Mouse (Mus musculus): ENCODE measurements at regions not wholly inside any gene's neighbourhood (a gene's known extent, or its start where the extent isn't known, plus 50 kb on each side); places are given as distances from the start of the nearest gene placed in this dataset.
A peak's percentile ranks its signal among the peaks of the same experiment; 100 is the strongest.

DNA sequence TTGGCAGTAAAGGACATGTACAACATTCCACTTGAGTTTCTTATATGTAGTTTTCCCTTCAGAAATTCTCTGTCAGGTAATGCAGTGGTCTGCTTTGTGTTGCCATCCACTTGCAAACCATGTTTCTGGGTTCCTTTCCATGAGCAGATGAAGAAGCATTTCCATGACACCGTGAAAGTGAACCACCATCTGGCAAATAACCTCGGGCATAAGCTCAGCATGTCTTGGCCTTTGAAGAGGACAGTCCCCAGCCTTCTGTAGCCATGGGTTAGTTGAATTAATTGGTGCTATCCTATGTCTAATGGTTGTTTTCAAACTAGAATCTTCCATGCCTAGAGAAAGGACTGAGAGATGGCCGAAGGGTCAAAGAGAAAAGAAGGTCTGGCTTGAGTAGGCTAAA lies 414.3 kb upstream of the Id4 start:
- no peak for DNase-seq (ENCODE audit: extremely low spot score in 1 of 2, low spot score in 1 of 2)

DNA sequence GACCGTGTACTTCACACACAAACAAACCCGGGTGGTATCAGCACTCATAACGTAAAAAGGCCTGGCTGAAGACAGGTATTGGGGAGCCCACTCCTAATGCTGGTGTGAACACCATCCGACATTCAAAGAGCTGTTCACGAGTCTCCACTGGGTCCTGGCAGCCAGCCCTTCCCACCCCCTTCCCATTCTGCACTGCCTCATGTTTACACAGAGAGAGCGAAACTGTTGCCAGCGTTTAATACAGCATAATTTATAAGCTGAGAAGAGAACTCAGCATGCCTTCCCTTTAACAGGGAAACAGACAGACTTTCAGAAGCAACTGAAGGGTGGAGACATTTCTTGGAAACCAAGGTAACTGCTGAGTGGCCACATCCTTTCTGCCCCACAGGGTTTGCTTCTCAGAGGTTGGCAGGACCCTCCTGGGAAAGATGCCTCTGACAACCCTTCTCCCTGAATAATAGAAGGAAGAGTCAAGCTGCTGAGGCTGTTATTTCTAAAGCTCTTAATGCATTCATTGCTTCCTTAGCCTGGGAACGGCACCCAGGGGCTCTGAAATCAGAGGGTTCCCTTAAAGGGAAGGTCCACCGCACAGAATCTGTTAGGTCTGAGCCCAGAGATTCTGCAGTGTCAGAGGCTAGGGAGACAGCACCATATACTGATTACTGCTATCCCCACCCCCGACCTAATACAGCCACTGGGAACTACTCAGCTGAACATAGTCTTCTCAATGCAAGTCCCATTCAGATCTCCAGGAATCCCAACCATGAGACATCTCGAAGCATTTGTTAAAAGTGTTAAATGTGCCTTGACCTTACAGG lies 412.4 kb upstream of the Id4 start:
- peak in 1 of 2 experiments; percentile 57 for DNase-seq (ENCODE audit: extremely low spot score in 1 of 2, low spot score in 1 of 2)

DNA sequence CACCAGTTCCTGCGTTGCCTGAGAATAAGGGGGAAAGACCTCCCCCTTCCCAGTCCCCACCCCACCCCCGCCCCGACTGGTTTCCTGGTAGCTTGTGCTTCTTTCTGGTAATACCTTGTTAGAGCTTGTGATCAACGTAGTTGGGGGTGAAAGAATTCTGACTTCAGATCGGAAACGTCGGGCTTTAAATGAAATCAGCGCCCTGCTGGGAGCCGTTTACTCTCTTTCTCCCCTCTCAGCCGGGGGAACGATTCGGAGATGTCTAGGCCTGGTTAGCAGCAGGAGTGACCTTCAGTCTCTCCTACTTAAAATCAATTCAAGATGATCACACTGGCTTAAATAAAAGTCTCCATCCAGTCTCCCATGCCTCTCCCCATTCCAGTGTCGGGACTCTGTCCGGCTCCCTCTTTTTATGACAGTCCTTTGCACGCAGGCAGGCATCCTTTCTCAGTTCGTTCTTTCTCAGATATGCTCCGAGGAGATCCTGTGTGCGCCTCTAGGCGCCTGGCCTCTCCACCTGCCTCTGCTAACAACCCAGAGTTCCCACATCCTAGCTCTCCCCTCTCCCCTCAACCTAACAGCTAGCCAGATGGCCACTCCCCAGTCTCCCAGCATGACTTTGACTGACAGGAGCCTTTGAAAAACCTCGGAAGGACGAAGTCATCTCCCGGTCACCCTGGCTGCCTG lies 405.5 kb upstream of the Id4 start:
- DNase-seq (ENCODE audit: extremely low spot score in 1 of 2, low spot score in 1 of 2), result no peak

DNA sequence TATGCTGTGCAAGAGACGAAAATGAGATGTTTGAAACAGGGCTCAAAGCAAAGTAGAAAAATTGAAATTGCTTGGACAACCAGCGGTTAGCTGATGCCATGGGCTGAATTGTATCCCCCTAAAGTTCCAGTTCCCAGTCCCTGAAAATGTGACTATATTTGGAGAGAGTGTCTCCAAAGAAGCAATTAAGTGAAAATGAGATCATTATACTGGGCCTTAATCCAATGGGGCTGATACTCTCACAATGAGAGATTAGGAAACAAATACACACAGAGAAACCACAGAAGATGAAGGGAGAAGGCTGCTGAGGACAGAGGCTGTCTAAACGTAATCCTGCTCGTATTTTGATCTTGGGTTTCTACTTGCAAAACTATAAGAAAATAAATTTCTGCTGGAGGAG lies 402.1 kb upstream of the Id4 start:
- DNase-seq (ENCODE audit: extremely low spot score in 1 of 2, low spot score in 1 of 2), result no peak

DNA sequence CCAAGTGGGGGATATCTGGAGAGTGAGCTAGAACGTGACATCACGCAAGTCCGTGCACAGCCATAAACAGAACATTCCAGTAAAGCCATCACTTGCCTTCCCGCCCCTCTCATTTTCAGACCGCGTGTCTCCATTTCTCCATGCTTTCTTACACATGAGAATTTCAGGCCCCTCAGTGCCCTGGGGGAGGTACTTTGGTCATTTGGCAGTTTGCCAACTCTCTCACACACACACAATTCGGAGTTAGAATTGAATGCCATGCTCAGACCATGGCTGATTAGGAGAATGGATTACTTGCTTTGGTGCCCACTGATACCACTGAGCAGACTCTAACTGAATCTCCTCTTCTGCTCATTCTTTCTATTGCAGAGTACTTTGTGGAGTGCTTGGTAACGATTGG lies 400.7 kb upstream of the Id4 start:
- no peak for DNase-seq (ENCODE audit: extremely low spot score in 1 of 2, low spot score in 1 of 2)

DNA sequence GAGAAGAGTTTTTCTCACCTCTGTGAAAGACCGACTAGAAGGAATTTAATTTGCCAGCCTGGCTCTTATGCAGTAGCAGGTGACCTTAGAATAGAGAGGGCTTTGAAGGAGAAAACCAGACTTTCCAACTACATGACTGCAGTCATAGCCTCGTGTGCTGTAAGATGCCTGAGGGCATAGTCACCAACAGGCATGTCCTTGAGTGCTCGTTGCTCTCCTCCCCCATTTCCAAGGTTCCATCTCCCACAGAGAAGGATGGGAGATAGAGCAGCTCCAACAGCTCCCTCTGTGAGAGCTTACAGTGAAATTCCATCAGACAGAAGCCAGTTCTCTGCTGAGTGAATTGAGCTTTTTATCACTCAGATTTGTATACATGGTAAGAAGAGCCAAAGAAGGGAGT lies 398.1 kb upstream of the Id4 start:
- DNase-seq (ENCODE audit: extremely low spot score in 1 of 2, low spot score in 1 of 2), result no peak

DNA sequence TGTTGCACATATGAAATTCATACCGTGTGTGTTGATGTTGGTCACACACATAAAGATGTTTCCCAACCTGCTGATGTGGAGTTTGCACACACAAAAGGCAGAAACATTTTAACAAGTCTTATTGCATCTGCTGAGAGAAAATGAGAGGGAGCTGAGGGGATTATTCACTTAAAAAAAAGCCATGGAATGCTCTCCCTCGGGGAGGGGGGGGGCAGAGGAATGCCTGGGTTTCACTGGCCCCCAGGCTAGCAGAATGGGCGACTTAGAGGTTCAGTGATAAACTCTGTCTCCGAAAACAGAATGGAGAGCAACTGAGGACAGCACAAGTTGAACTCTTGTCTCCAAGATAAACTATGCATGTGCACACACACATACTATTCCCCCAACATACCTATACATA lies 392.4 kb upstream of the Id4 start:
- DNase-seq (ENCODE audit: extremely low spot score in 1 of 2, low spot score in 1 of 2), result no peak

DNA sequence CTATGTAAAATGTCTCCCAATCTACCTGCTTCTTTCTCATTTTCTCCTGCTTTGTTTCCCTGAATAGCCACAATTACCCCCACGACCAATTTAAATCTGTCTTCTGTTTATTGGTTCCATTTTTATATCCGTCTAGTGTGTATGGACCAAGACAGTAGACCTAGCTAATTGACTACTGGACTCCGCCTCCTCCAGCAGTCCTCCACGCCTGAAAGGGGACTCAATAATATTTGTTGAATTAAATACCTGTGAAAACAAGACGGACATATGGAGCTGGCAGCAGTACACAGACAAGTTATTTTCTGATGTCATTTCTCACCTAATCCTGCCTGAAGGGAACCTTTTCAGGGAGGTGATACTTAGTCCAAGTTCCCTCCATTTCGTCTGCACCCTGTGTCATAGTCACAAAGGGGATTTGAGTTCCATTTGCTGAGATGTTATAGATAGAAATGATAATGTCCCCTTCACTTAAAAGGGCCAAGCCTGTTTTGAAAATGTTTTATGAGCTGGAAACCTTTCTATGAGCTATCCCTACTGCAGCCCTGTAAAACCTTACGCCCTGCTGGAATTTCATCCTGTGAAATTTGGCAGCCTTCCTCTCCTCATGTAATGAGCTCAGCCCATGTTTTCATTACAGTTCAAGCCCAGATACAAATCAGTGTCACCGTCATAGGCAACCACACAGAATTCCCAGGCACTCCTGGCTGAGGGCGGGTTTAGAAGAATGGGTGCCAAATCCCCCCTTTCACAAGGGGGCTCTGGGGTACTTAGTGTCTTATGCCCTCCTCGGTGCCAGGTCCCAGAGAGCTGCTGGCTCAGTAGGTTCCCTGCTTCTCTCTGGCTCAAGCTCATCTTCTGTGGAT lies 391.1 kb upstream of the Id4 start:
- no peak for DNase-seq (ENCODE audit: extremely low spot score in 1 of 2, low spot score in 1 of 2)

DNA sequence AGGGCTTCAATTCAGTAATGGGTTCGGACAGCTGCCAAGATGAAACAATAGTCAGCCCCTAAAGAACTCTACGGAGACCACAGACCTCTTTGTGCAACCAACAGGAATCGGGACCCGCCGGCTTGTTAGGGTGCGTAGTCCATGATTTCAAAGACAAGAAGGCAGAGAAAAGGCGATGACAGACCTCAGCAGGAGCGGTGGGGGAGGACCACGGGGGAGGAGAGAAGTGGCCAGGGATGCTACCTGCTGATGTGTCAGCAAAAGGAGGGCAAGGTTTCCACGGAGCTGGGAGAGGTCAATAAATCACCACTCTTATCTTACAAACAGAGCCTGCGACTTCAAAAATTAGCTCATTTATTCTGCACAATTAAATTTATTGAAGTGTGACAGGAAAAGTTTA lies 388.4 kb upstream of the Id4 start:
- DNase-seq (ENCODE audit: extremely low spot score in 1 of 2, low spot score in 1 of 2), result no peak

DNA sequence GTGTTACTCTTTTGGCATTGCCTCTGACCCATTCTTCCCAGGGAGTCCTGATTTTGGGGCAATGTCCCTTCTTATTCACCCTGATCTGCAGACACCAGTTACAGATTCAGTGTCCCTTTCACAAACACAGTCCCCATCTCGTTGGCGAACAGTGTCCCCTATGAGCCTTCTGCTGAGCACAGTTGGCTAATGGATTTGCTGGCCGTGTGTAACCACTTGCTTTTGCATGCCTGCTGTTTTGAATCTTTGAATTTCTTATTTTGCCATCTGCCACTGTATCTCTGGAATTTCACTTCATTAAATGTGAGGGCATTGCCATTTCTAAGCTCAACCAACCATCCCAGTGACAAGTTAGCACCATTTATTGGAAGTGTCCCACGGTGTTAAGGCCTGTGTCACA lies 368.5 kb upstream of the Id4 start:
- no peak for DNase-seq (ENCODE audit: extremely low spot score in 1 of 2, low spot score in 1 of 2)

DNA sequence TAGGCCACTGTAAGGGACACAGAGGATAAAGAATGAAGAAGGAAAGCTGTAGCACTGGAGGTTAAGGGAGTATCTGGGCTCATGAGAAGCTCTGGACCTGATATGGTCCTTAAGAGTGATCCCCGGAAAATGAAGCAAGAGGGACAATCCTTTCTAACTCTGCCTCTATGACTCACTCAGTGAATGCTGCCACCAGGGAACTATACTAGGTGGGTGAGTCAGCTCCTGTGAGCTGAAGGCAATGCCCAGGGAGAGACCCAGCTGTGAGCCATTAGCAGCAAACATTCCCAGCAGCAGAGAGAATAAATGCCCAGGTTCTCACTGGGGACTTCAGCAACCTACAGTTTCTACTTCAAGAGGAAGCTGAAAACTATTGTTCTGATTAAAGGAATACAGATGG lies 366.7 kb upstream of the Id4 start:
- no peak for DNase-seq (ENCODE audit: extremely low spot score in 1 of 2, low spot score in 1 of 2)

DNA sequence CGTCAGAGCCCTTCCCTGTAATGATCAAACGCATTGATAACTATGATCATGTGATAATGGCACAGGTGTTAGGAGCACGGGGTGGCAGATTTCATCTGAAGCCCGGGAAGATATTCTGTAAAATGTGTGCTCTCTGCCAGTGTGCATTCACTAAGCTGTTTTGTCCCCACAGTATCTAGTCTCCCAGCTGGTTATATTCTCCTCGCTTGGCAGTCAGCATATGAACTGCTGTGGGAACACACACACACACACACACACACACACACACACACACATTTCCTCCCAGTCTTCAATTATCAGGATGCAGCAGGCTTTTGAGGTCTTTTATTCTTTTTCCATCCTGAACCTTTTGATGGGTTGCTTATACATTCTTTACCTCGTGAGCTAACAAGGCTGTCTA lies 365.8 kb upstream of the Id4 start:
- peak in 1 of 2 experiments; percentile 8 for DNase-seq (ENCODE audit: extremely low spot score in 1 of 2, low spot score in 1 of 2)

DNA sequence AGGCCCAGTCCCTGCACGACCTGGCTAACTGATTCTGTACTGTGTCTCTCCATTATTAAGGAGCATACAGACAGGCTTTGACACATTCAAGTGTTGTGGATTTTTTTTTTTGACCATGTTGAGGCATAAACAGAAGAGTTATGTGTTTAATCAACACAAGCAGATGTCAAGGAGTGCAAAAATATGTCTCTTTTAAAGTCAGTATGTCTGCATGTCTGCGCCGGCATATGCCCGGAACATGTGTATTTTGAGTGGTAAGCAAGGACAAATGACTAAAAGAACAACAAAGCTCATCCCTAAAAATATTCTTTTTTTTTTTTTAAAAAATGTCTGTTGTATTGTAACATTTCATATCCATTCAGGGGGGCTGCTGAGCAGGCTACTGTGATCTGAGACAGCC lies 364.4 kb upstream of the Id4 start:
- peak in 1 of 2 experiments; percentile 8 for DNase-seq (ENCODE audit: extremely low spot score in 1 of 2, low spot score in 1 of 2)

DNA sequence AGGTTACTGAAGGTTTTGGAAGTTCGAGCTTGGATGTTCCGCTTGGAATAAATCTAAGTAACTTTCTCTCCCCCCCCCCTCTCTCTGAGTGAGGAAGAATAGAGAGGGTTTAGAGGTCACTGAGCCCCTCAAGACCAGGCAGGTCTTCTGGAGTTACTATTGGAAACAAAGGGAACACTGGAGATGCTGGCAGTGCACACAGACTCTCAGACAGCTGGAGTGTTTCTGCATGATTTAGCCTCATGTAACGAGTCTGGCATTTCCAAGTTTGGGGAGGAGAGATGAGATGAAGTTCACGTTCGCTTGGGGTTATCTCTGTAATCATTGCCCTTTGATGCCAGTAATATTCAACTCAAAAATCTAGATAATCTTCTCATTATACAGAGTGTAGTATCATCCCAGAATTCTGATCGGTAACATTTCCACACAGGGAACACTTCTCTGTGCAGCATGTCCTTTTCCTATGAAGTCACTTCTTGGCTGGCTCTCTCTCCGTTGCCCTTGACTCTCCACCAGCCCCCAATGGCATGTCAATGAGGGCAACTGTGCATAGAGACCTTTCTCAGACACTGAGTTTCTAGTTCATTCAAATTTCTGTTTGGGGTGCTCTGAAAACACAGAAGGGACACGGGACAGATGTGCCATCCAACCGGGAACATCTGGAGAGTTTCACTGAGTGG lies 351.0 kb upstream of the Id4 start:
- DNase-seq (ENCODE audit: extremely low spot score in 1 of 2, low spot score in 1 of 2), result no peak

DNA sequence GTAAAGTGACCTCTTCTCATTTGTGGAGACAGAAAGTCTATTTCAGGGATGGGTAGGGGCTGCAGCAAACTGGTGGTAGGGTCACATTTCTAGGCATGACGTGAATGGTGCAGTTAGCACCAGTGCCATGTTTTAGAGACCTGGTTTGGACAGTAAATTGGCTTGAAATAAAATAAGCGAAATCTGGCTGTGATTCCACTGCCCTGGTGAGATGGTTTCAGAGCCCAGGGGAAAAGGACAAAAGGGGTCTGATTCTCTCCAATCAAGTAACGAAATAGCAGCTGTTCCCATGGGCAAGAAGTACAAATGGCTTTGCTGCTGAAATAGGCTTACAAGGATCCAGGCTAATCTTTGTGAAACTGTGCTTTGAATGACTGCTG lies 350.5 kb upstream of the Id4 start:
- no peak for DNase-seq (ENCODE audit: extremely low spot score in 1 of 2, low spot score in 1 of 2)

DNA sequence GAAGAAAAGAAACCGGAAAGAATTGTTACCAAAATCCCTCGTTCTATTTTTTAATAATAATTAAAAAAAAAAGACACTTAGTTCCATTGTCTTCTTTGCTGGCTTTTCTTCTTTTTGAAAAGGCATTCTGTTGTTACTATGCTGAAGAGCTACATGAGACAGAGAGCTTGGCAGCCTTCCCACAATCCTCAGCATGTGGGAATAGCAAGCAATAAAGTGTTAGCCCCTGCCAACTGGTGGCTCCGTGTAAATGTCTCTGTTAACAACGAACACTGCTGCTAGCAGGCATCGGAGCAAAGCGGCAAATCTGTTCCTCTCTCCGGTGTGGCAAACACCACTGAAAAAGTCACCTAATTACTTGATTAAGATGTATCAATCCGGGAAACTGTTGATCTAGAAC lies 344.6 kb upstream of the Id4 start:
- peak; percentile 24 to 70 for DNase-seq (ENCODE audit: extremely low spot score in 1 of 2, low spot score in 1 of 2)

DNA sequence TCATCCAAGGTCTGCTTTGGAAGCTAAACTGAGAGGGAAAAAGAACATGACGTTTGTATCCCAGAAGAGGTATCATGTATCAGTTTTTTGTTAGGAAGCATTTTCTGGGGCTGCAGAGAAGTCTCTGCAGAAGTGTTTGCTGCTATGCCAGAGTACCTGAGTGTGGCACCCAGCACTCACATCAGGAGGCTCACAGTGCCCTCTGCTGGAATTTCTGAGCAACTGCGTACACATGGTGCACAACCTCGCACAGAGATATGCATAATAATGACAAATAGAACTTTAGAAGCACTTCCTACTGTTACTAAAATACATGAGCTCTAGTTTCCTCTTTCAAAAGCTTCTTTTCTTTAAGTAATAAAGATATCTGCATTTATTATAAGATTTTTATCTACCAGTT lies 343.7 kb upstream of the Id4 start:
- DNase-seq (ENCODE audit: extremely low spot score in 1 of 2, low spot score in 1 of 2), result no peak

DNA sequence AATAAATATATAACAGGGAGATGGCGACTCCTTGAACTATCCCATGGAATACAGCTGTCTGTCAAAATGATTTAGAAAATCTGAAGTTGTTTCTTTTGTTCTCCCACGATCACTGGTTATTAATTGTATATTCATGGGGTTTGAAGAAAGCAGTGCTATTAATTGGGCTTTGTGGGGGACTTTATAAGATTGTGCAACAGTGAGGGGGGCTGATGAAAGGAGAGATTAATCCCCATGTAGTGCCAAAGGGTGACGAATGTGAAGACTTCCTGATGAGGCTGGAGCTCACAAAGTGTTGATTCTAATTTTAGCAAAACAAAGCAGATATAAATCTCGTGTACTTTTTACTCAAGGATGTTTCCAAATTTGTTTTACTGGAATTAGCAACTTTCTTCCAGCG lies 340.0 kb upstream of the Id4 start:
- no peak for DNase-seq (ENCODE audit: extremely low spot score in 1 of 2, low spot score in 1 of 2)

DNA sequence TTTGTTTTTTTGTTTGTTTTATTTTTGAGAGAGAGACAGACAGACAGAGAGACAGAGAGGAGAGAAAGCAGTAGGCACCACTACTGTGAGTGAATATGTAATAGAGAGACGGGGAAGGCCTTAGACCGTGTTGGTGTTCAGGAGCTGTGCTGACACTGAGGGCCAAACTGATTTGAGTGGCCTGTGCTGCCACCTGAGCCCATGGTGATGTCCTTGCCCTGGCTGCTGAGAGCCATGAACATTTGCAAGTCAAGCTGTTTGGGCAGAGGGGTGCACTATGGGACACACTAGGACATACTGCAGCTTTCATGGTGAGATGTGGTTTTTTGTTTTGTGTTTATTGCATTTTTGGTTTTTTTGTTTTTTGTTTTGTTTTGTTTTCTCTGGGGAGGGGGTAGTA lies 320.3 kb upstream of the Id4 start:
- no peak for DNase-seq (ENCODE audit: extremely low spot score in 1 of 2, low spot score in 1 of 2)

DNA sequence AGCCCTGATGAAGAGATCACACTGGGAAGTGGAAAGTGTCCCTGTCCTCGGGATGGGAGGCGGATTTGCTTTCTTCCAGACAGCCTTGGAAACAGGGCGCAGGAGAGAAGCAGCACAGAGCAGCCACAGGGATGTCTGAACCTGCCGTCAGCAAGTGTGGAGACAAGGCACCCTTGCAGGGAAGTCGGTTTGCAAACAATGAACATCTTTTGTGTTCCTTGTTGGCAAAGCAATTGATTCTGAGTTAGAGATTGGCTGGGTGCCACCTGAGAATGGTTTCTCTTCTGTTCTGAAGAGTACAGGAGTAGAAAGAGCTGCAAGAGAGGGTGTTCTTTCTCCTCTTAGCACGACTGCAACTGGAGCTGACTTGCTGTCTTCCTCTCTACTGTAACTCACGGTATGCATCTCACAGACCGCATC lies 318.6 kb upstream of the Id4 start:
- DNase-seq (ENCODE audit: extremely low spot score in 1 of 2, low spot score in 1 of 2), result peak in 1 of 2 experiments; percentile 11

DNA sequence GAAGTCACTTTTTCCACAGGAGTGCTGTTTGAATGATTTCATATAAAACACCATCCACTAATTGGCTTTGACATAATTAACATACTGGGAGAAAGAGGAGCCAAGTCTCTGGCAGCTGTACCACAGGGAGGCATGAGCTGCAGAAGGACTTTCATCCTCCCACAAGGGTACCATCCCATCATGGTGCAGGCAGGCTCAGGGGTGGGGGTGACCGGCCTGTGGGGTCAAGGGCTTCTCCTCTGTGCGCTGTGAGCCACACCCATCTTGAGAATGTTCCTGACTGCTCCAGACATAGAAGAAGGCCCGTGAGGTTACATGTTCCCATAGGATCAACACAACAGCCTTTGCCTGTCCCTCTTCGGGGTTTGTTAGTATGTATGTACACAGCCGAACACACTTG lies 317.4 kb upstream of the Id4 start:
- DNase-seq (ENCODE audit: extremely low spot score in 1 of 2, low spot score in 1 of 2), result no peak
